Mouse (Mus musculus): ENCODE measurements around the gene Gm10376.
"Not testable (repeated sequence)": the region's sequence is repeated elsewhere in the genome, so short reads cannot be mapped to it uniquely, and the experiment has no call there.

Gm10376 gene

DNA sequence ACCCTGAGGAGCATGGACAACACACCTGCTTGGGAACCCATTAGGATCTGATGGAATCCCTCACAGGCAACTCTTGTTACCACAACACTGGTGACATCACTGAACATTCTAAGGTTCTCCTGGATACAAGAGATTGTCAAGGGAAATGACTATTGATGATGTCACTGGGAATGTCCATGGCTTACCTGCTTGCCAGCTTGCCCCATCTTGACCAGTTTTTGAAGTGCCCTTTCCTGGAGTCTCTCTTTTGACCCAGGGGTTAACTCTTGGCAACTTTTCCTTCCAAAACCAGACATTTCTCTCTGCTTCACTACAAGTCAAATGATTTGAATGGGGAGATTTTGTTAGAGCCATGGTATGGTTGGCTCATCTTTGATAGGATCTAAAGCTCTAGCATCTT is at the start of gene Gm10376:
Gene Gm10376 (minus strand): TSS at position 101 of the 400 bp plus-strand sequence.
- not testable (repeated sequence) for DNase-seq

DNA sequence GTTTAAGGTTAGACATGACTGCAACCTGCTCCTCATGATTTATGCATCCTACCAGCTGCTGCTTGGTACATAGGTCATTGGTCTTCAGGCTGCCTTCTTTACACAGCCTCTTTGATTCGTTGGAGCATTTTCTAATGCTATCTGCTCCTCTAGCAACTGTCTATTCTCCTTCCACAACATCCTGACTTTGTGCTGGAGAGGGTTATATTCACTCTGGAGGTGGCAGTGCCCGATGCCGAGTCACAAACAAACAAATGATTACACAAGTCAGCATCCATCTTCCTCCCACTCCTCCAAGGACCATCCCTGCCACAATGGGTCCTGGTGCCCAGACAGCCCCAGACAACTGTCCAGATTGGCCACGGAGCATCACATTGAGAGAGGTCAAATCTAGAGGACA is 44.8 kb upstream of the Gm10376 start:
- not testable (repeated sequence) for DNase-seq

DNA sequence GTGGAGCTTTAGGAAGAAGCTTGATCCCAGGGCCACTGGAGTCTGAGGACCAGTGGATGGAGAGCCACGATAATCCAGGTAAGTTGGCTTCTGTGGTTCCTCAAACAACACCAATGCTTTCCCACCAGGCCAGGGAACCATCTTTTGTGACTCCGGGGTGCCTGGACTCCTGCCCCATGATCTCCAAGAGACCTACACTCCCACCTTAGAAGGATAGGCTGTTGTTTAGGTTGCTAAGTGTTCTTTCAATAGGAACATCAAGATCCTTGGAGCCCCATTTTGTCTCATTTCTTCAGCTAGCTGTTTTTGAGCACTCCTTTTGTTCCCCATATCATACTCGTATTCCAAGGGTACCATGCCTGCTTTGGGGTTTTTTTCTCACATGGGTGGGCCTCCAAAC is 42.6 kb upstream of the Gm10376 start:
- not testable (repeated sequence) for DNase-seq

DNA sequence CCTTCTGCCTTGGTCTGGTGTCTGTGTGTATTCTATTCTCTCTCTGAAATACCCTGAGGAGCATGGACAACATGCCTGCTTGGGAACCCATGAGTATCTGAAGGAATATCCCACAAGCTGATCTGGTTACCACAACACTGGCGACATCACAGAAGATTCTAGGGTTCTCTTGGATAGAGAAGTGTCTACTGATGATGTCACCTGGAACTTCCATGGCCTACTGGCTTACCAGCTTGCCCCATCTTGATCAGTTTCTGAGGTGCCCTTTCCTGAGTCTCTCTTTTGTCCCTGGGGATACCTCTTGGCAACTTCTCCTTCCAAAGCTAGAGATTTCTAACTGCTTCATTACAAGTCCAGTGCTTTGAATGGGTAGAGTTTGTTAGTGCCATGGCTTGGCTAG is 21.9 kb downstream of the Gm10376 start, which contains the start of gene Gm8082:
Gene Gm8082 (minus strand): TSS at position 101 of the 400 bp plus-strand sequence.
- DNase-seq, result not testable (repeated sequence)
